Mouse (Mus musculus): Measurements from ENCODE around the gene Lmo3.

DNA sequence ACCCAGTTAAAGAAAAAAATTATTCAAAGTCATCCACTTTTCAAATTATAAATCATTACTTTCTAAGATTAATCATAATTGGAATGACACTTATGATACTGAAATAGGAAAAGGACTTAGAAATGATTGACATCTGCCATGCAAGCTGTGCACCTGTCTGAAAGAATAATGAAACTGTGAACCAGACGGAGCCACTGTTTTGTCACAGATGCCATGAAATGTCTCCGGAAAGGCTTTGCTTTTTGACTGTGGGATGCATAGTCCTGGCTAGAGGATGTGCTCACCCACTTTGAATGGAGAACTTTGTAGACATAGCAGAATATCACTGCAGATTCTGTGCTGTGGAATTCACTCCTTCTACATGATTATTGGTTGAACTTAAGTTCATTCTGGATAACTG lies 18.4 kb downstream of the Lmo3 start:
- no peak for TF ChIP-seq CTCF (conservative IDR thresholded peaks at IDR 0.05; ENCODE audit: low read length)
- no peak for TF ChIP-seq NANOG (IDR thresholded peaks at IDR 0.05; ENCODE audit: borderline replicate concordance, low read length)
- no peak for TF ChIP-seq POU5F1 (IDR thresholded peaks at IDR 0.05; ENCODE audit: borderline replicate concordance, low read length)

Data from E14TG2a.4 (cell line).